Mouse (Mus musculus) megakaryocyte, embryonic 14.5 days (primary cell): ENCODE measurements at regions not wholly inside any gene's neighbourhood (a gene's known extent, or its start where the extent isn't known, plus 50 kb on each side); places are given as distances from the start of the nearest gene placed in this dataset.

ENCODE experiments used
- FLI1 ChIP-seq: IDR thresholded peaks from 2 replicates; pipeline ENCODE4 v1.6.1; 2012; ENCODE audit warnings: low read length, inconsistent platforms, mixed read lengths
- GATA1 ChIP-seq: IDR thresholded peaks from 3 replicates; pipeline ENCODE4 v1.6.1; 2012; ENCODE audit warnings: mixed read lengths, low read length, inconsistent platforms, borderline replicate concordance

DNA sequence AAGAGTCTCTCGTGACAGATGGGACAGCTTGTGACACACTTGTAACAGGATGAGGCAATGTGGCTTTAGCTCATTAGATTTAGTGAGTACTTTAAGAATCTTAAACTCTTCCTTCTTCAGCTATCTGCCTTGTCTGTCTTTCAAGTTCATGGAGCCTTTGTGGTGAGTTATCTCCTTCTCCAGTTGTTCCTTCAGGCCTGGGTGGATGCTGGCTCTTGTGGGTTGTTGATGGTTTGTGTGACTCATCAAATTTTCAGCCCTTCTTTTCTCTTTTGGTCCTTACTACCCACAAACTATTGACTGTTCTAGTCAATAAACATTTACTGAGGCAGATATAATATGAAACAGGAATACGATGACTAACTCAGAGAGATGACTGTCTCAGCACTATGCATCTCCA is 124.9 kb upstream of the Opcml start:
- TF ChIP-seq GATA1 (peak; percentile 86; the same call in 1 of the 3 replicates), FLI1 (no peak)
